Mouse (Mus musculus): ENCODE measurements around the gene Rpa1.
"Not testable (repeated sequence)": the region's sequence is repeated elsewhere in the genome, so short reads cannot be mapped to it uniquely, and the experiment has no call there.

Gene Rpa1

GRCm38 (mm10) chr11:75323326-75323737 lies 24.8 kb downstream of the Rpa1 start:
- DNase-seq (ENCODE audit: low read depth, low spot score): peak; percentile 61

- no peak for DNase-seq (ENCODE audit: low read depth, low spot score)
Observed at GRCm38 (mm10) chr11:75319246-75319645, 28.9 kb downstream of the Rpa1 start.

DNA sequence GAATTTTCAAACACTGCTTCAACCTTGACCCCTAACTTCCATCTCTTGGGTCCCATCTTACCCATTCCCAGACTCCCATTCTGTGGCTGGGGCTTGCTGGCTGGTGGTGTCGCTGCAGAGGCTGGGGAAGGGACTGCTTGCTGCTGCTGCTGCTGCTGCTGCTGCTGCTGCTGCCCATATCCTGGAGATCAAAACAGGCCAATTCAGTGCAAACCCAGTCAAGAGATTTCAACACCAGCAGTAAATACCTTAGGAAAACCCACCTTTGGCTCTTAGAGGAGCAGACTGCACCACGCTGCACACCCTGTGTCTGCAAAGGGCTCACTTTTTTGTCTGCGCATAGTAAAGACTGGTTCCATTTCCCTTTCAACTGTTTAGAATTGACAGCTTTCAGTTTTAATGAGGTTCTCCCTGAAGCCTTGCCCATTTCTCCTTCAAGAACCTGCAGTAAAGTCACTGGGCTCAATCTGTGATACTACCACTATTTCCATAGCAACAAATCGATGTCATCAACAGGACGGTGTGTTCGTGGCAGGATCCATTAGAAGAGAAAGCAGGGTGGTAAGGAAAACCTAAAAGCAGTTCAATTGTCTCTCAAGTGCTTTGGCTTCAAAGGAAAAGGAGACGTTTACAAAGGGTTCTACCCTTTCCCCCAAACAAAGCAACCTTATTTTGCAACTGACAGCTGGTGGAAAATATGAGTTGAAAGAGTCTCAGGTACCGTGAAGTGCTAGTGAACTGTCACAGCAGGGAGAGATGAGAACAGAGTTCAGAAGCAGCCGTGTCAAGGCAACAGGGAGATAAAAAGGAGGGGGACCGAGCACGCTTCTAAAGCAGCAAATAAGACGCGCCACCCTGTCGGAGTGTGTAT lies 29.5 kb downstream of the Rpa1 start:
- DNase-seq (ENCODE audit: low read depth, low spot score): peak; percentile 20

DNA sequence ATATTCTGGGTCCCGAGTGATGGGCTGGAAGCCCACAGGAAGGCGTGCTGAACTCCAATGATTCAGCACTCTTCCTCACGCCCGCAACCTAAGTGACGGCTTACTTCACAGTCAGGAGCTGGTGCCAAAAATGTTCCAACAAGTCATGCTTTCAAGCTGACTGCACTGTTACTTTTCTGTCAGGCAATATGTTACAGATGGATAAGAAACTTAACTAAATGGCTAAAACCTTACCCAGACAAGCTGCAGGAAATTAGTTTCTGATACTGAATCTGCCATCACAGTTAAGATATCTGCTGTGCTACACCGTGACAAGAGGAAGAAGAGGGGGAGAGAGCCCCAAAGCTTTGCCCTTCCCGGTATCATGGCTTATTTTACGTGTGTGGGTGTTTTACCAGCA lies 34.3 kb downstream of the Rpa1 start:
- DNase-seq (ENCODE audit: low read depth, low spot score): no peak

GRCm38 (mm10) chr11:75311751-75312150 lies 36.4 kb downstream of the Rpa1 start:
- DNase-seq (ENCODE audit: low read depth, low spot score): no peak

- no peak for DNase-seq (ENCODE audit: low read depth, low spot score)
Observed at GRCm38 (mm10) chr11:75310813-75311212, 37.3 kb downstream of the Rpa1 start.

DNA sequence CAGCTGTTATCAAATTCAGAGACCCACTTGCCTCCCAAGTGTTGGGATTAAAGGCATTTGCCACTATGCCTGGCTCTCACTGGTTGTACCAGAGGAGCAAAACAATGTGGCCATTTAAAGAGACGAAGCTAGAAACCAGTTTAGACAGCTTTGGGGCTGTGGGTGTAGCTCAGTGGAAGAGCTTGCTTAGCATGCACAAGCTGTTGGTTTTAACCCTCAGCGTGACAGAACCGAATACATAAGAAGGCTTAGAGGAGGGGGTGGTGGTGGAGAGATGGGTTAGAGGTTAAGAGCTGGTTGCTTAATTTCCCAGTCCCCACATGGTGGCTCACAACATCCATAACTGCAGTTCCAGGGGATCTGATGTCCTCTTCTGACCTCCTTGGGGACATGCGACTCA lies 39.5 kb downstream of the Rpa1 start:
- no peak for DNase-seq (ENCODE audit: low read depth, low spot score)

DNA sequence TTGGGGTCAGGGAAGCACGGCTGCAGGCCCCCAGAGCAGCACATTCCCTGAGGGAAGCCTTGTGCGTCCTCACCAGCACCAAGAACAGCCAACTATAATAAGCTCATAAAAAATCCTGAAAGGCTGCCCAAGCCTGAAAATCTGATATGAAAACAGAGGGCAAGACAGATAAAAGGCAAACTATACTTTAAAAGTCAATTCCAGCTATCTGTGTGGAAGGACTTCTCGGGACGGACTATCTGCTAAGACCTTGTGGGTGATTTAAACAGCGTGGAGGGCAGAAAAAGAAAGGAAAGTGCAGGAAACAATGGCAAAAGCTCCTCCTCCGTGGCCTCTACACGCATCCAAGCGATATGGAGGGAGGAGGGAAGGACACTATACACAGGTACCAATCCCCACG lies 43.3 kb downstream of the Rpa1 start:
- no peak for DNase-seq (ENCODE audit: low read depth, low spot score)

DNA sequence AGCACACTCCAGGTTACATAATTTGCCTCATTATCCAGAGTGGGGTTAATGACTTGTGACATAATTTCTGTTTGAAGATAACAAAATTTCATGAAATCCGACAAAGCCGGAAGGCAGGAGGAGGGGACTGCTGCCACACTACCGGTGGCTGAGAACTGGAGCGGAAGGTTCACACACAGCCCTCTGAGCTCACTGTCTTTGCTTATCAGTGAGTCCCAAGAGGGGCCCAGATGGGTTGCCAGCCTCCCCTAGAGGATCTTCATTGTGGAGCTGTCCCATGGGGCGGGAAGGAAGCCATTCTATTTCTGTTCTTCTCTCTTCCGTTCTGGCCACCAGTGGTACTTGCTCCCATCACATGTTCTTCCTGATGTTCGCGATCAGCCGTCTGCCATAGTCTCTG lies 47.2 kb downstream of the Rpa1 start:
- no peak for DNase-seq (ENCODE audit: low read depth, low spot score)

- DNase-seq (ENCODE audit: low read depth, low spot score): no peak
Observed at GRCm38 (mm10) chr11:75299786-75300185, 48.3 kb downstream of the Rpa1 start.

- DNase-seq (ENCODE audit: low read depth, low spot score): no peak
Observed at GRCm38 (mm10) chr11:75298491-75298890, 49.6 kb downstream of the Rpa1 start.

GRCm38 (mm10) chr11:75297631-75298030 lies 50.5 kb downstream of the Rpa1 start:
- no peak for DNase-seq (ENCODE audit: low read depth, low spot score)

DNA sequence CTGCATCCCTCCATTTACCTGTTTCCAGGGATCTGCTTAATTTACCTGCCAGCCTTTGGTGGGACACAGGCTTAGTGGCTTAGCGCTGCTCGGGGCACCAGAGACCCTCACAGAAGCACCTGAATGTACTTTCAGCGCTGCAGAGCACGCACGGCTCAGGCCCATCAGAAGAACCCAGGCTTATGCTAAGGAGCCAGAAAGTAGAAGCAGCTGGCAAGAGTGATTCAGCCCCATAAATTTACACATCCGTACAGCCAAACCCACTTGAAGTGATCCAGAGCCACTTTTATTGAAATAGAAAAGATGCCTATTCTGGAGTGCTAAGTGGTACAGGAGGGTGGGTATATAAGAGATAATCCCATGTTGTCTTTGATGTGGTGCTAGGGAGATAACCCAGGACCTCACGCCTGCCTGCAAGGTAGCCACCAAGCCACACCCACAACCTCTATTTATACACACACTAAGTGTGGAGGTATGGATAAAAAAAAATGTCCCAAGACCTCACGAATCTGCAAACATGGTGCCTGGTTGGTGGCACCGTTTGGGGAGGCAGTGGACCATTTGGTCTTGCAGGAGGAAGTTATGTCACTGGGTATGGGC lies 51.6 kb downstream of the Rpa1 start:
- no peak for DNase-seq (ENCODE audit: low read depth, low spot score)

- DNase-seq (ENCODE audit: low read depth, low spot score): not testable (repeated sequence)
Observed at GRCm38 (mm10) chr11:75295534-75295933, 52.6 kb downstream of the Rpa1 start.

- no peak for DNase-seq (ENCODE audit: low read depth, low spot score)
Observed at GRCm38 (mm10) chr11:75294862-75295261, 53.3 kb downstream of the Rpa1 start.

DNA sequence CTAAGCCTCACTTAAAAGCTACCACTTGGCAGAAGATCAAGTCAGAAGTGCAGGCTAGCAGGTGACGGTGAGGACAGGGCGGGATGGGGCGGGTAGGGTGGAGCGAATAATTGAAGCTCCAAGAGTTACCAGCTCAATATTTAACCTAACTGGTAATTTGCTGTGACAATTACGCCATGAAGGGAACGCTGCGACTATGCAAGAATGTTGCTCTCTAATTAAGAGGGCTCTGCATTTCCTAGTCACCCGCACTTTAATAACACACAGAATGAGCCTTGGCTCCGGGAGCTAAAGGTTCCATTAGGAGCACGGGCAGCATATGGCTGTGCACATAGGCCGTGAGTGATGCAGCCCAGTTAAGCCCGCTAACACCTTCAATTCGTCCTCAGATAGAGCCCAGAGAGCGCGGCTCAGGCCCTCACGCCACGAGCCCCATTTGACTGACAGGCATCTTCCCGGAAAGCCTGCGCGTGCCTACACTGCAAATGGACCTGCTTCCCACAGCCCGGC lies 54.2 kb downstream of the Rpa1 start:
- no peak for DNase-seq (ENCODE audit: low read depth, low spot score)

- peak; percentile 51 for DNase-seq (ENCODE audit: low read depth, low spot score)
Observed at GRCm38 (mm10) chr11:75292281-75292680, 55.8 kb downstream of the Rpa1 start.

- peak; percentile 25 for DNase-seq (ENCODE audit: low read depth, low spot score)
Observed at GRCm38 (mm10) chr11:75291389-75292215, 56.5 kb downstream of the Rpa1 start.

DNA sequence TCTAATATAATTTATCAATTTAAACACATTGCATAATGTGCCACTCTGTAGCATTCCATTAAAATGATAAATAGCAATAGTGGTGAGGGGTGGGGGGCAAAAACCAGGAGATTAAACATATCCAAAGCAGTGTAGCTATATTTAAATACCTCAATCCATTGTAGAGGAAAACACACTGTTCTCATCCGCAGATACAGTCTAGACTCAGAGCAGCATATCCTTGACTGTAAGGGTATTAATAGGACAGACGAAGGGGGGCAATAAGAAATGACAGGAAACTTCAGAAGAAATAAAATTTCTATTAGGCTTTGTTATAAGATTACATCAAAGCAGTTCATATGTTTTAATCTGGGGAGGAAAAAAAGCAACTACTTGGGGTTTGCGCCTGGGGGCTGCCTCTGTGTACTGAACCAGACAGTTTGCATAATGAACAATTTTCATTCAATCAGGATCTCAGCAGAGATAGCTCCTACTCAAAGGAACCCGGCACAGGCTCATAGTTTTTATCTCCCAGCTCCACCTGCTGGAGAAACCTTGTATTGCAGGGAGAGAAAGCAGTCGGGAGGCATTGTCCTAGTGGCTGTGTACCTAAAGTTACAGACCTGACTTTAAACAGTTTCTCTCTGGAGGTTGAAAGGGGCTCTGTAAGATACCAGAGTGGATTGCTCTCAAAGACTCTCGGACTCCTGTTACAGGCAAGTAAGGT lies 57.4 kb downstream of the Rpa1 start:
- peak; percentile 92 for DNase-seq (ENCODE audit: low read depth, low spot score)

DNA sequence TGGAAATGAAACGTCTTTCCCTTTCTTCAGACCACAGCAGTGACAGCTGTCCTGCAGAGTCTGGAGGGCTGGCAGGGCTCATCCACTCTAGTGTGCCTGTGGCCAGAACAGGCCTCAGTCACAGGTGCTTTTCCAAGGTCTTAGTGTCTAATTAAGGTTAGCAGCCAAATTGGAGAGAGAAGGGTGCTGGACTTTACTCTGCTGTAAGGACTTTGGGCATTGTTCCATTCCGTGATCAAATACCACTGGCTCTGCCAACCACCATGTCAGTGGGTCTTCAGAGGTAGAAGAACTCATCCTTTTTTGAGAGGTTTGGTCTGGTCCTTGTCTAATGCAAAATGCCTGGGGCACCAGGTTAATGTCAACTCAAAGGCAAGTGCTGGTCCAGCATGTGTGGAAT lies 59.0 kb downstream of the Rpa1 start:
- DNase-seq (ENCODE audit: low read depth, low spot score): no peak

DNA sequence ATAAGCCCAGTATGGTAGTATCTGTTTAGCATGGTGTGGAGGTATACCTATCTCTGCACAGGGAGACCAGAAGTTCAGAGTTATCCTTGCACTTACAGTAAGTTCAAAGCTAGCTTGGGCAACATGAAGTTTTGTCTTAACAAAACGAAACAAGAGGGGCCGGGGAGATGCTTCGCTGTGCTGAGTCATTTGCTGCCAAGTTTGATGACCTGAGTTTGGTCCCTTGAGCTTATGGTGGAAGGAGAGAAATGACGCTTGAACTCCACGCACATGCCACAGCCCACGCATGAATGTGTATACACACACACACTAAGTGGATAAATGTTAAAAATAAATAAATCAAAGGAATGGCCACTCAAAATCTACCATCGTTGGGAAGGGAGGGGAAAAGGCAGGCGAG lies 59.6 kb downstream of the Rpa1 start:
- no peak for DNase-seq (ENCODE audit: low read depth, low spot score)

All from R1 (cell line).